Comparison of ENCODE assay signal across 24 mouse cellular contexts in the genomic region with DNA sequence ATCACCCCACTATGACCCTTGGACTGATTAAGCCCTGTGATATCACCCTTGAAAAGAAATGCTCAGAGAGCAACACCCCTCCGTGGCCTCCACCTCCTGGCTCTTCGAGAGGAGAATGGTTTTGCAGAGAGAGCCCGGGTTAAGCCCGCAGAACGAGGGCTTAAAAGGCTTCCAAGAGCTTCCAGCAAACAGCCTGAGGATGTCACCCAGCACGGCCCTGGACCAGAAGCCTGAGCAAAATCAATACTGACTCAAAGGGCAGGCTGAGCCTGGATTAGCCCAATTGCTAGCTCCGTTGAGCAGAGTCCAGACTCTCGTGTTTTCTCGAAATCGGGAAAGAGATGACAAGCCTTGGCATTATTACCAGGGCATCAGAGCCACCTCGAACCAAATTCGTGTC.
"Had no signal": no experiment of that assay in that cellular context is flagged by ENCODE, and none has a peak within 500 bp of the region (broad histone marks: within the 10 kb centered on the region; RNA-seq: fewer than 3 reads in every experiment).

No protein-coding gene starts in this region.

- H3K4me1 ChIP-seq: heart, embryonic 12.5 days; kidney, embryonic 15.5 days; limb, embryonic 13.5 days had no signal

- H3K36me3 ChIP-seq: heart, embryonic 12.5 days; hindbrain, embryonic 10.5 days; hindbrain, embryonic 12.5 days; hindbrain, embryonic 15.5 days; kidney, embryonic 15.5 days; limb, embryonic 13.5 days had no signal

- H3K4me2 ChIP-seq: heart, embryonic 12.5 days; hindbrain, embryonic 12.5 days; hindbrain, embryonic 15.5 days; kidney, embryonic 15.5 days; limb, embryonic 13.5 days had no signal

- H3K9ac ChIP-seq: forebrain, postnatal 0 days; heart, embryonic 12.5 days; hindbrain, embryonic 12.5 days; hindbrain, embryonic 15.5 days; kidney, embryonic 15.5 days; limb, embryonic 13.5 days had no signal

- H3K9me3 ChIP-seq: heart, embryonic 12.5 days; hindbrain, embryonic 10.5 days; hindbrain, embryonic 12.5 days; hindbrain, embryonic 15.5 days; kidney, embryonic 15.5 days; limb, embryonic 13.5 days had no signal

- ATAC-seq: forebrain, postnatal 0 days; hindbrain, postnatal 0 days; intestine, embryonic 16.5 days had no signal

- DNase-seq: forebrain, postnatal 0 days; gastrocnemius, postnatal 14 days; gastrocnemius, postnatal 36 days; heart, adult 11 months; heart, adult 2 months; heart, postnatal 10 days; heart, postnatal 4 days; kidney, adult 11 months; kidney, adult 2 months; kidney, adult 9 months; kidney, postnatal 14 days; kidney, postnatal 36 days; layer of hippocampus, adult 9-11 months; layer of hippocampus, postnatal 36 days; left cerebral cortex, postnatal 4 days had no signal

- H3K27ac ChIP-seq: heart, adult 2 months; hindbrain, embryonic 10.5 days; hindbrain, embryonic 12.5 days; hindbrain, embryonic 15.5 days; hindbrain, postnatal 0 days; kidney, embryonic 15.5 days; kidney, postnatal 0 days; limb, embryonic 13.5 days had no signal

- H3K4me3 ChIP-seq: heart, adult 2 months; heart, embryonic 12.5 days; hindbrain, embryonic 10.5 days; hindbrain, embryonic 12.5 days; hindbrain, embryonic 15.5 days; kidney, embryonic 15.5 days; limb, embryonic 13.5 days had no signal
